ENCODE assay signal across 8 mouse cellular contexts in the genomic region with DNA sequence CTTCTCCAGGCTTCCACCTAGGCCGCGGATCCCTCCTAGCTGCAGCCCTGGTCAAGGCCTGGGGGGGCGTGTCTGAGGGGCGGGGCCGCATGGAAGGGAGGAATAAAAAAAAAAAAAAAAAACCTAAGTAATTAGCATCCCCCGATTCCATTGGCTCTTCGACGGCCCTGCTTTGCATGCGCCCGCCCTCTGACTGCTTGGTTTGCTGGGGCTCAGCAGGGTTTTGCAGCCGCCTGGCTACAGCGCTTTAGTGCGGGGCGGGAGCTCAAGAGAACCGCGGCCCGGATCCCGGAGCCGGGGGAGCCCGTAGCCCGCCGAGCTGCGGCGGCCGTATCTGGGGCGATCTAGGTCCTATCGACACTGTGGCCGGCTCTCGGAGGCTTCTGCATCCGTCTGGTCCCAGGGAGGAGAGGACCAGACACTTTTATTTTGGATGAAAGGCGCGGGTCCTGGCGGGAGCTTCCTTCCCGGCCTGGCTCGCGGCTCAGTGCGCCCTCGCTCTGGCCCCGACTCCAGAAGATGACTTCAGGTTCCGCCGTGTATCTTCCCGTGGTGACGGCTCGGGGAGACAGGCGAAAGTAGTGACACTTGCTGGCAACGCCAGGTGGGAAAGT. TPM values are rescaled to one million over a fixed set of nuclear protein-coding genes. Genes with fewer than 3 reads are reported as not detected.
DNase-seq lines count a peak whose midpoint lies in the region; ATAC-seq lines count a peak whose summit lies in the region.

Gene Btbd11, plus strand, starts transcription at position 210 of the 614 bp plus-strand sequence.

- H3K9me3 ChIP-seq in hindbrain, embryonic 13.5 days: no peaks in the 10 kb centered on the region

- 0 out of 2 replicates have a peak, but pooled peaks cover 3% of the 10 kb centered on the region for H3K27me3 ChIP-seq in hindbrain, embryonic 13.5 days

- DNase-seq in Muller cell, postnatal 12 days (ENCODE audit: inconsistent ontology term): peak; percentile 98
- DNase-seq in cerebellum, adult 9-11 months: peak; percentile 94
- DNase-seq in frontal cortex, postnatal 14 days (ENCODE audit: low spot score in 2 of 2): peak; percentile 77 to 78
- peak; percentile 73 to 88 for DNase-seq in layer of hippocampus, postnatal 14 days (ENCODE audit: low spot score in 2 of 2)
- peak; percentile 95 for DNase-seq in lung, postnatal 10 days
- DNase-seq in ovary, postnatal 36 days (ENCODE audit: low spot score): peak; percentile 91
- DNase-seq in thymus, postnatal 14 days: peak; percentile 92

- H3K36me3 ChIP-seq in hindbrain, embryonic 13.5 days: no peaks in the 10 kb centered on the region

- H3K4me2 ChIP-seq in hindbrain, embryonic 13.5 days: peak within 1 kb of the TSS; percentile 98

- under 1% methylated on average over 46 of the region's 46 CpGs for WGBS in hindbrain, embryonic 13.5 days

- H3K9ac ChIP-seq in hindbrain, embryonic 13.5 days: peak within 1 kb of the TSS; percentile 85

- peaks cover 48% of the 10 kb centered on the region for H3K4me1 ChIP-seq in hindbrain, embryonic 13.5 days (replicated peaks)

- peak within 1 kb of the TSS; percentile 81 for H3K27ac ChIP-seq in hindbrain, embryonic 13.5 days

- peak; percentile 94 for ATAC-seq in hindbrain, embryonic 13.5 days (ENCODE audit: low FRiP score)

- peak within 1 kb of the TSS; percentile 73 for H3K4me3 ChIP-seq in hindbrain, embryonic 13.5 days

RNA-seq across cellular contexts. Expression of gene Btbd11, which starts in this region (rescaled TPM):
- polyA plus RNA-seq in hindbrain, embryonic 13.5 days (2015; fragmentation: Nextera tagmentation; extraction: Ambion mirVana): 14.5 and 15.7 TPM in 2 replicates
- 10 to 100 TPM; 14.2 to 20.9 TPM for total RNA-seq in layer of hippocampus, postnatal 14 days (2021)

Comparison
In these comparisons a context has a peak if more than half of its experiments do, and no peak if none do; other contexts are left out.
1. Peak in every context shown above with its lines: DNase-seq, ATAC-seq, H3K4me3 ChIP-seq and H3K27ac ChIP-seq.